Mouse (Mus musculus) liver, postnatal 0 days (tissue): ENCODE results near the gene Syngap1. TPM values are rescaled to one million over a fixed set of nuclear protein-coding genes. Genes with fewer than 3 reads are reported as not detected.

Experiments used
- ATAC-seq: fragments of 200-750 bp; cut with Nextera tagmentation; 2 replicates; pipeline ENCODE4 v1.8.0; 2017; ENCODE audit warnings: mild to moderate bottlenecking, moderate library complexity
- DNase-seq: peaks from one replicate; pipeline ENCODE4 v3.0.0-alpha.2; 2016
- H3K27ac ChIP-seq: fragments of 300-500 bp; sonication (generic); 2 replicates; pipeline ENCODE4 v1.5.1; 2014; ENCODE audit warnings: antibody characterized with exemption, moderate library complexity, mild to moderate bottlenecking, low read depth
- H3K27me3 ChIP-seq: fragments of 300-500 bp; sonication (generic); 2 replicates; pipeline ENCODE4 v1.6.1; 2014; ENCODE audit warnings: low read length, control low read depth, mixed read lengths; ENCODE audit not compliant: insufficient read depth
- H3K36me3 ChIP-seq: fragments of 300-500 bp; sonication (generic); replicated peaks from 2 replicates; pipeline ENCODE4 v1.6.1; 2014; ENCODE audit warnings: mild to moderate bottlenecking, control low read depth, low read length, moderate library complexity, mixed read lengths; ENCODE audit not compliant: insufficient read depth
- H3K4me1 ChIP-seq: fragments of 300-500 bp; sonication (generic); 2 replicates; pipeline ENCODE4 v1.6.1; 2014; ENCODE audit warnings: antibody characterized with exemption, mild to moderate bottlenecking, control low read depth; ENCODE audit not compliant: insufficient read depth
- H3K4me2 ChIP-seq: fragments of 300-500 bp; sonication (generic); 2 replicates; pipeline ENCODE4 v1.6.1; 2014; ENCODE audit warnings: low read depth, mild to moderate bottlenecking, low read length, moderate library complexity, mixed read lengths
- H3K4me3 ChIP-seq: fragments of 300-500 bp; sonication (generic); 2 replicates; pipeline ENCODE4 v1.5.1; 2014; ENCODE audit warnings: low read depth, low read length
- H3K9ac ChIP-seq: fragments of 300-500 bp; sonication (generic); replicated peaks from 2 replicates; pipeline ENCODE4 v1.6.1; 2014; ENCODE audit warnings: mild to moderate bottlenecking, moderate library complexity
- H3K9me3 ChIP-seq: fragments of 300-500 bp; sonication (generic); 2 replicates; pipeline ENCODE4 v1.6.1; 2016; ENCODE audit warnings: mild to moderate bottlenecking, control low read depth, low read length, mixed read lengths
- CTCF ChIP-seq: sonication (generic); IDR thresholded peaks from 2 replicates; pipeline ENCODE4 v1.5.1; 2016; ENCODE audit warnings: antibody characterized with exemption, low read depth
- EP300 ChIP-seq: IDR thresholded peaks from 2 replicates; pipeline ENCODE4 v1.6.1; 2016; ENCODE audit warnings: antibody characterized with exemption, low read depth, mild to moderate bottlenecking
- WGBS: fragments of 180-500 bp; shearing (Covaris S2); extraction: QIAGEN DNeasy Blood & Tissue Kit; methylation state at CpG from one replicate; pipeline ENCODE4 v1.1.7; 2014; ENCODE audit not compliant: insufficient replicate concordance; 5-methylcytosine and 5-hydroxymethylcytosine counted together
- polyA plus RNA-seq: library from polyadenylated mRNA; unstranded; fragments of >200 nt; fragmentation: Nextera tagmentation; extraction: Ambion mirVana; gene quantifications from 2 replicates; pipeline ENCODE4 v1.2.1, GENCODE M21; 2015

The Syngap1 gene
- polyA plus RNA-seq, 1 experiment from 2014 or later: 0.33 TPM

DNA sequence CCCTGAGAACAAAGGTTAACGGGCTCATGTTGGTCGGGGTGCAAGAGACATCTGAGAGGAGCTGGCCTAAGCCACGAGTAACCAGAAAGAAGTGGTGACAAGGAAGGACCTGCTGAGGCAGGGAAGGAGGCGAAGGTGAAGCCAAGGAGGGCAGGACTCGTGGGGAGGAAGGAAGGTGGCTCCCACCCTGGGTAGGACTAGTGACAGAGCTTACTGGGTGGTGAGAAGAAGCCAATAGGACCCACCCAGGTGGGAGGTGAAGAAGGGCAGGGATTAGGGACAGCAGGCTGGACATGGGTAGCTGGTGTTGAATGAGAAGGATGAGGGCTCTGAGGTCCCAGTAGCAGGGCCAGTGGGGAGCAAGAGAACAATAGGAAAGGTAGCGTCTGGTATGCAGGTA is 12.1 kb downstream of the Syngap1 start:
- 49% methylated on average over 6 of the region's 6 CpGs for WGBS
- Histone ChIP-seq H3K9ac (no peak overlapping the region), H3K27ac (no peak overlapping the region), H3K9me3 (no peaks in the 10 kb centered on the region), H3K4me1 (peaks cover 39% of the 10 kb centered on the region), H3K36me3 (no peaks in the 10 kb centered on the region), H3K27me3 (peaks cover 23% of the 10 kb centered on the region), H3K4me3 (no peak overlapping the region), H3K4me2 (no peak overlapping the region)
- no peak for ATAC-seq
- no peak for DNase-seq
- TF ChIP-seq CTCF (no peak), EP300 (no peak)

DNA sequence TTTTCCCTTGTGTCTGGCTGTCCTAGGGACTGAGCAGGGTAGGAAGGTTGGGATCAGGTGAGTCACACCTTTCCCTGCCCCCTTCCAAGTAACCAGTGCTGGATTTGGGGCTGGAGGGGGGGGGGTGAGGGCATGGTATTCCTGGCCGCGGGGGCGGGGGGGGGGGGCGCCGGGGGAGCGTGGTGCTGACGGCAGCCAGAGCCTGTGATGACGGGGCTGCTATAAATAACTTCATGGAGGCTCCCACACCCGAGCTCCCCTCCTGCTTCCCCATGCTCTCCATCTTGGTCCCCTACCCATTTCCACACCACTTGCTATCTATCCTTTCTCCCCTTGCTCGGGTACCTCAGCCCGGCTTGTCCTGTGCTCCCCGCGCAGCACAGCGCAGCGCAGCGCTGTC is 12.7 kb downstream of the Syngap1 start:
- ATAC-seq: no peak
- H3K36me3 ChIP-seq: no peaks in the 10 kb centered on the region
- H3K4me1 ChIP-seq: peaks cover 35% of the 10 kb centered on the region
- 45% methylated on average over 9 of the region's 16 CpGs for WGBS
- no peak overlapping the region for H3K27ac ChIP-seq
- DNase-seq: no peak
- no peak overlapping the region for H3K9ac ChIP-seq
- no peak for TF ChIP-seq CTCF
- TF ChIP-seq EP300: no peak
- no peak overlapping the region for H3K4me2 ChIP-seq
- no peak overlapping the region for H3K4me3 ChIP-seq
- H3K27me3 ChIP-seq: peaks cover 23% of the 10 kb centered on the region
- no peaks in the 10 kb centered on the region for H3K9me3 ChIP-seq

DNA sequence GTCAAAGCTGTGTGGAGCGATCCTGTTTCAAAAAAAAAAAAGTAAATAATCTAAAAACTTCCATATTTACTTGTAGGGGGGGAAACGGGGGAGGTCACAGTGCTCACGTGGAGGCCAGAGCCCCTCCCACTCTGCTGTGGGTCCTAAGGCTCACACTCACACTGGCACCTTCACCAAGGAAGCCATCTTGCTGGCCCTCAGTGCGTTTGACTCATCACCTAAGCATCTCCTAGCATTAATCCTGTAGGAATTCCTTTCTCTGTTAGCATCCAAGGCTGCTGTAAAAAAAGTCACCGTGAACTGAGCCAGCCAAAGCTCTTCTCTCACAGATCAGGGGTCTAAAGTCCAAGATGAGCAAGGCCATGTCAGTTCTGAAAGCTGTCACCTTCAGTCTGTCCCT is 15.3 kb downstream of the Syngap1 start:
- no peak for ATAC-seq
- no peak for DNase-seq
- Histone ChIP-seq H3K4me1 (peaks cover 28% of the 10 kb centered on the region), H3K27me3 (peaks cover 15% of the 10 kb centered on the region; the same call in 1 of the 2 replicates), H3K4me3 (peak overlapping the region; percentile 23), H3K27ac (peak overlapping the region; percentile 56), H3K9ac (peak overlapping the region; percentile 52; the same call in 1 of the 2 replicates), H3K36me3 (0 out of 2 replicates have a peak, but pooled peaks cover 3% of the 10 kb centered on the region), H3K4me2 (peak overlapping the region; percentile 55), H3K9me3 (no peaks in the 10 kb centered on the region)
- TF ChIP-seq EP300 (no peak), CTCF (no peak)
- 61% methylated on average over 5 of the region's 5 CpGs for WGBS

DNA sequence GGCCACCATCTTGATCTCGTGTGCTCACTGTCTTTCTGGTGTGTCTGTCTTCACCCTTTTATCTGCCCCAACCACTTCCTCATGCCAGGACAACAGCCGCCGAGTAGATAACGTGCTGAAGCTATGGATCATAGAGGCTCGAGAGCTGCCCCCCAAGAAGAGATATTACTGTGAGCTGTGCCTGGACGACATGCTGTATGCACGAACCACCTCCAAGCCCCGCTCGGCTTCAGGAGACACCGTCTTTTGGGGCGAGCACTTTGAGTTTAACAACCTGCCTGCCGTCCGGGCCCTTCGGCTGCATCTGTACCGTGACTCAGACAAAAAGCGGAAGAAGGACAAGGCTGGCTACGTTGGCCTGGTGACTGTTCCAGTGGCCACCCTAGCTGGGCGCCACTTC is 15.8 kb downstream of the Syngap1 start:
- peak; percentile 80 for ATAC-seq
- Histone ChIP-seq H3K4me1 (peaks cover 27% of the 10 kb centered on the region), H3K4me2 (peak overlapping the region; percentile 55), H3K4me3 (peak overlapping the region; percentile 23; the same call in 1 of the 2 replicates), H3K27me3 (peaks cover 10% of the 10 kb centered on the region; the same call in 1 of the 2 replicates), H3K9me3 (no peaks in the 10 kb centered on the region), H3K27ac (peak overlapping the region; percentile 56), H3K36me3 (0 out of 2 replicates have a peak, but pooled peaks cover 3% of the 10 kb centered on the region), H3K9ac (peak overlapping the region; percentile 47)
- DNase-seq: peak; percentile 42
- peak; percentile 84 for TF ChIP-seq EP300
- no peak for TF ChIP-seq CTCF
- 46% methylated on average over 18 of the region's 18 CpGs for WGBS

DNA sequence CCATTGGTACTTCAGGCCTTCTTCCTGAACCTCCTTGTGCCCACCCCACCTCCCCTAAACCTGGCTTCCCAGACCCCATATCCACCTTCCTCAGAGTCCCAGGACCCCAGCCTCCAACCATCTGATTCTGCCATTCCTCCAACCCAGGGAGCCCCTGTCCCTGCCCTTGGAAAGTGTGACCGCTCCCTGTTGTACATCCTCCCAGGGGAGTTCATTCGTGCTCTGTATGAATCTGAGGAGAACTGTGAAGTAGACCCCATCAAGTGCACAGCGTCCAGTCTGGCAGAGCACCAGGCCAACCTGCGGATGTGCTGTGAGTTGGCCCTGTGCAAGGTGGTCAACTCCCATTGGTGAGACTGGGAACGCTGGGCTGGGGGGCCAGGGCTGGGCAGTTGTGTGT is 16.8 kb downstream of the Syngap1 start:
- Histone ChIP-seq H3K4me1 (peaks cover 18% of the 10 kb centered on the region), H3K36me3 (0 out of 2 replicates have a peak, but pooled peaks cover 3% of the 10 kb centered on the region), H3K9ac (no peak overlapping the region), H3K4me3 (no peak overlapping the region), H3K27ac (no peak overlapping the region), H3K4me2 (peak overlapping the region; percentile 55; the same call in 1 of the 2 replicates), H3K27me3 (0 out of 2 replicates have a peak, but pooled peaks cover 3% of the 10 kb centered on the region), H3K9me3 (no peaks in the 10 kb centered on the region)
- TF ChIP-seq EP300: no peak
- no peak for TF ChIP-seq CTCF
- no peak for DNase-seq
- WGBS: 95% methylated on average over 5 of the region's 5 CpGs
- no peak for ATAC-seq

DNA sequence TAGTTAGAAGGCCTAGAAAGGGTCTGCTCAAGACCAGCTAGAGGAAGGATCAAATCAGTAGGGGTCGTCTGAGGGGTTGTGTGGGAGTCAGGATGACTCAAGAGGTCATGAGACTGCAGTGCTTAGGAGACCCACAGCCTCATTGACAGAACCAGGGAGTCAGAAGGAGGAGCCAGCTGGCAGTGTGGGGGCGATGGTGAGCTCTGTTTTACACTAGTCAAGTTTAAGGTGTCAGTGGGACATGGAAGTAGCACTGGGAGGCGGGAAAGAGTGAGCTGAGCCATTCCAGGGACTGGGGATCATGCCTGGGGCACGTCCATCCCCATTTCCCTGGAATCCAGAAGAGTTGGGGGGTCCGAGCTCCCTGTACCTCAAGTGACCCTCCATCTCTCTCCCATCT is 17.8 kb downstream of the Syngap1 start:
- no peak for DNase-seq
- TF ChIP-seq EP300 (no peak), CTCF (0 out of 2 replicates have a peak, but pooled peaks have one; percentile 10)
- Histone ChIP-seq H3K4me1 (peaks cover 18% of the 10 kb centered on the region), H3K36me3 (0 out of 2 replicates have a peak, but pooled peaks cover 3% of the 10 kb centered on the region), H3K4me3 (no peak overlapping the region), H3K9ac (no peak overlapping the region), H3K27ac (no peak overlapping the region), H3K27me3 (no peaks in the 10 kb centered on the region), H3K9me3 (no peaks in the 10 kb centered on the region), H3K4me2 (no peak overlapping the region)
- no peak for ATAC-seq
- 62% methylated on average over 5 of the region's 5 CpGs for WGBS

DNA sequence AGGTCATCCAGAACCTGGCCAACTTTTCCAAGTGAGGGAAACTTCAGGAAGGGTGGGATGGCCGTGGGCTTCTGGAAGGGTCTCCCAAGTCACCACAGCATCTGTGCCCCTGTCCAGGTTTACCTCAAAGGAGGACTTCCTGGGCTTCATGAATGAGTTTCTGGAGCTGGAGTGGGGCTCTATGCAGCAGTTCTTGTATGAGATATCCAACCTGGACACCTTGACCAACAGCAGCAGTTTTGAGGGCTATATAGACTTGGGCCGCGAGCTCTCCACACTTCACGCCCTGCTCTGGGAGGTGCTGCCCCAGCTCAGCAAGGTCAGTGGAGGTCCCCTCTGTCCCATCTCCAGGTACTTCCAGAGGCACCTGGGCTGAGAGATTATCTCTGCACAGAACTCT is 18.8 kb downstream of the Syngap1 start:
- no peak for DNase-seq
- no peak overlapping the region for H3K27ac ChIP-seq
- H3K27me3 ChIP-seq: no peaks in the 10 kb centered on the region
- H3K4me2 ChIP-seq: no peak overlapping the region
- no peak for ATAC-seq
- 90% methylated on average over 4 of the region's 4 CpGs for WGBS
- no peak overlapping the region for H3K9ac ChIP-seq
- 0 out of 2 replicates have a peak, but pooled peaks cover 3% of the 10 kb centered on the region for H3K36me3 ChIP-seq
- H3K4me3 ChIP-seq: no peak overlapping the region
- no peaks in the 10 kb centered on the region for H3K9me3 ChIP-seq
- TF ChIP-seq EP300: no peak
- no peak for TF ChIP-seq CTCF
- H3K4me1 ChIP-seq: peaks cover 18% of the 10 kb centered on the region
